Mouse (Mus musculus): ENCODE measurements around the gene Sh2b2. TPM values are rescaled to one million over a fixed set of nuclear protein-coding genes. Genes with fewer than 3 reads are reported as not detected.

Gene Sh2b2
- polyA plus RNA-seq, 1 experiment from 2014 or later: 24.6 TPM

DNA sequence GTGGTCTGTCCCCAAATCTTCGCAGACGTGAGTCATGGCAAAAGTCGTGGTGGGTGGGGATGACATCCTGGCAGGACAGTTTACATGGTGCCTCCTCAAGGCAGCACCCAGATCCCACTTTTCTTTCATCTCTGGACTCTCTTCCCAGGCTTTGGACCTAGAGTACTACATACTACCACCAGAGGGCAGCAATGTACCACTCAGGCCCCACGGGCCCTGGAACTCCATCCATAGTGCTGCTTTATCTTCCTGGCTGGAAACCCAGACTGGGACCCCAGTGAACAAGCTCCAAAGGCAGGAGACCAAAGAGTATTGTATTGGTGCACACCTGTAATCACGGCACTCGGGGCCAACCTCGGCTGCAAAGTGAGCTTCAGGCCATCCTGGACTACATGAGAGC is 44.5 kb downstream of the Sh2b2 start:
- peak; percentile 64 for ATAC-seq (ENCODE audit: low FRiP score)
- DNase-seq (ENCODE audit: low spot score): peak; percentile 90
- H3K9ac ChIP-seq: no peak overlapping the region
- H3K4me1 ChIP-seq (replicated peaks; ENCODE audit: control insufficient read depth, insufficient read depth, low read length): peaks cover 8% of the 10 kb centered on the region
- peaks cover 4% of the 10 kb centered on the region for H3K36me3 ChIP-seq (replicated peaks; ENCODE audit: control insufficient read depth, insufficient read depth)
- H3K4me2 ChIP-seq (replicated peaks): no peak overlapping the region
- H3K9me3 ChIP-seq (ENCODE audit: control insufficient read depth, low read length): no peaks in the 10 kb centered on the region
- H3K4me3 ChIP-seq (replicated peaks; ENCODE audit: low read length): no peak overlapping the region
- WGBS: 22% methylated on average over 7 of the region's 7 CpGs
- no peak overlapping the region for H3K27ac ChIP-seq
- no peaks in the 10 kb centered on the region for H3K27me3 ChIP-seq (ENCODE audit: control insufficient read depth, insufficient read depth, low read length)

- Histone ChIP-seq H3K9me3 (ENCODE audit: control insufficient read depth, low read length) (no peaks in the 10 kb centered on the region), H3K4me2 (replicated peaks) (peak overlapping the region; percentile 54), H3K27me3 (ENCODE audit: control insufficient read depth, insufficient read depth, low read length) (no peaks in the 10 kb centered on the region), H3K36me3 (replicated peaks; ENCODE audit: control insufficient read depth, insufficient read depth) (peaks cover 27% of the 10 kb centered on the region), H3K9ac (peak overlapping the region; percentile 64; the same call in 1 of the 2 replicates), H3K4me1 (replicated peaks; ENCODE audit: control insufficient read depth, insufficient read depth, low read length) (peaks cover 8% of the 10 kb centered on the region), H3K4me3 (replicated peaks; ENCODE audit: low read length) (peak overlapping the region; percentile 74), H3K27ac (no peak overlapping the region)
- ATAC-seq (ENCODE audit: low FRiP score) (no peak), DNase-seq (ENCODE audit: low spot score) (peak; percentile 38)
- 31% methylated on average over 11 of the region's 11 CpGs for WGBS
Observed at GRCm38 (mm10) chr5:136199526-136199925, 46.8 kb downstream of the Sh2b2 start.

GRCm38 (mm10) chr5:136198474-136199391 is 47.6 kb downstream of the Sh2b2 start, which contains the start of gene Prkrip1:
Gene Prkrip1, minus strand, starts transcription at chr5:136198963.
- no peaks in the 10 kb centered on the region for H3K9me3 ChIP-seq (ENCODE audit: control insufficient read depth, low read length)
- peaks cover 35% of the 10 kb centered on the region for H3K36me3 ChIP-seq (replicated peaks; ENCODE audit: control insufficient read depth, insufficient read depth)
- DNase-seq (ENCODE audit: low spot score) (peak; percentile 99), ATAC-seq (ENCODE audit: low FRiP score) (peak; percentile 84)
- under 1% methylated on average over 62 of the region's 62 CpGs for WGBS
- H3K27ac ChIP-seq: peak within 1 kb of the TSS; percentile 80
- peak within 1 kb of the TSS; percentile 88 for H3K4me2 ChIP-seq (replicated peaks)
- no peaks in the 10 kb centered on the region for H3K27me3 ChIP-seq (ENCODE audit: control insufficient read depth, insufficient read depth, low read length)
- H3K4me1 ChIP-seq (replicated peaks; ENCODE audit: control insufficient read depth, insufficient read depth, low read length): peaks cover 8% of the 10 kb centered on the region
- H3K9ac ChIP-seq: peak within 1 kb of the TSS; percentile 83
- peak within 1 kb of the TSS; percentile 74 for H3K4me3 ChIP-seq (replicated peaks; ENCODE audit: low read length)

- 88% methylated on average over 7 of the region's 7 CpGs for WGBS
- H3K4me1 ChIP-seq (replicated peaks; ENCODE audit: control insufficient read depth, insufficient read depth, low read length): no peaks in the 10 kb centered on the region
- H3K36me3 ChIP-seq (replicated peaks; ENCODE audit: control insufficient read depth, insufficient read depth): peaks cover 92% of the 10 kb centered on the region
- H3K9me3 ChIP-seq (ENCODE audit: control insufficient read depth, low read length): no peaks in the 10 kb centered on the region
- H3K4me3 ChIP-seq (replicated peaks; ENCODE audit: low read length): no peak overlapping the region
- no peak for DNase-seq (ENCODE audit: low spot score)
- ATAC-seq (ENCODE audit: low FRiP score): no peak
- no peak overlapping the region for H3K9ac ChIP-seq
- no peak overlapping the region for H3K27ac ChIP-seq
- H3K4me2 ChIP-seq (replicated peaks): no peak overlapping the region
- H3K27me3 ChIP-seq (ENCODE audit: control insufficient read depth, insufficient read depth, low read length): no peaks in the 10 kb centered on the region
Observed at GRCm38 (mm10) chr5:136191870-136192269, 54.5 kb downstream of the Sh2b2 start.

- no peak for ATAC-seq (ENCODE audit: low FRiP score)
- H3K4me2 ChIP-seq (replicated peaks): no peak overlapping the region
- 52% methylated on average over 4 of the region's 4 CpGs for WGBS
Observed at GRCm38 (mm10) chr5:136186723-136187122, 59.6 kb downstream of the Sh2b2 start.

DNA sequence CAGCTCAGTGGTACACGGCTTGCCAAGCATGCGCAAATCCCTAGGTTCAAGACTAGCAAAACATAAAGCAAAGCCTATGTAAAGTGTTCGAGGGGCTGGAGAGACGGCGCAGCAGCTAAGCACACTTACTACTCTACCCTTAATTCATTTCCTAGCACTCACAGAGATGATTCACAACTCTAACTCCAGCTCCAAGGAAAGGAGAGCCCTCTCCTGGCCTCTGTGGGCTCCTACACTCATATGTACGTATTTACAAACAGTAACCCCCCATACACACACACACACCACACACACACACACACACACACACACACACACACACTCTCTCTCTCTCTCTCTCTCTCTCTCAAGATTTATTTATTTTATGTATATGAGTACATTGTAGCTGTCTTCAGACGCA is 62.6 kb downstream of the Sh2b2 start:
- H3K4me3 ChIP-seq (replicated peaks; ENCODE audit: low read length): no peak overlapping the region
- no peaks in the 10 kb centered on the region for H3K27me3 ChIP-seq (ENCODE audit: control insufficient read depth, insufficient read depth, low read length)
- DNase-seq (ENCODE audit: low spot score): no peak
- 91% methylated on average over 7 of the region's 7 CpGs for WGBS
- H3K4me2 ChIP-seq (replicated peaks): no peak overlapping the region
- peaks cover 87% of the 10 kb centered on the region for H3K36me3 ChIP-seq (replicated peaks; ENCODE audit: control insufficient read depth, insufficient read depth)
- no peaks in the 10 kb centered on the region for H3K4me1 ChIP-seq (replicated peaks; ENCODE audit: control insufficient read depth, insufficient read depth, low read length)
- no peak for ATAC-seq (ENCODE audit: low FRiP score)
- H3K9me3 ChIP-seq (ENCODE audit: control insufficient read depth, low read length): no peaks in the 10 kb centered on the region
- H3K27ac ChIP-seq: no peak overlapping the region
- no peak overlapping the region for H3K9ac ChIP-seq

More at GRCm38 (mm10) chr5:136186723-136187122, 59.6 kb downstream of the Sh2b2 start:
- Histone ChIP-seq H3K9me3 (ENCODE audit: control insufficient read depth, low read length) (no peaks in the 10 kb centered on the region), H3K27ac (no peak overlapping the region), H3K36me3 (replicated peaks; ENCODE audit: control insufficient read depth, insufficient read depth) (peaks cover 85% of the 10 kb centered on the region), H3K27me3 (ENCODE audit: control insufficient read depth, insufficient read depth, low read length) (no peaks in the 10 kb centered on the region), H3K9ac (no peak overlapping the region), H3K4me1 (replicated peaks; ENCODE audit: control insufficient read depth, insufficient read depth, low read length) (no peaks in the 10 kb centered on the region), H3K4me3 (replicated peaks; ENCODE audit: low read length) (no peak overlapping the region)
- DNase-seq (ENCODE audit: low spot score): peak; percentile 75

GRCm38 (mm10) chr5:136182830-136183229 is 63.5 kb downstream of the Sh2b2 start:
- Histone ChIP-seq H3K9me3 (ENCODE audit: control insufficient read depth, low read length) (no peaks in the 10 kb centered on the region), H3K36me3 (replicated peaks; ENCODE audit: control insufficient read depth, insufficient read depth) (peaks cover 87% of the 10 kb centered on the region), H3K4me1 (replicated peaks; ENCODE audit: control insufficient read depth, insufficient read depth, low read length) (no peaks in the 10 kb centered on the region), H3K27me3 (ENCODE audit: control insufficient read depth, insufficient read depth, low read length) (no peaks in the 10 kb centered on the region), H3K9ac (no peak overlapping the region), H3K4me3 (replicated peaks; ENCODE audit: low read length) (no peak overlapping the region), H3K27ac (no peak overlapping the region), H3K4me2 (replicated peaks) (no peak overlapping the region)
- WGBS: 94% methylated on average over 4 of the region's 4 CpGs
- ATAC-seq (ENCODE audit: low FRiP score) (no peak), DNase-seq (ENCODE audit: low spot score) (no peak)

- Histone ChIP-seq H3K27ac (no peak overlapping the region), H3K27me3 (ENCODE audit: control insufficient read depth, insufficient read depth, low read length) (no peaks in the 10 kb centered on the region), H3K36me3 (replicated peaks; ENCODE audit: control insufficient read depth, insufficient read depth) (peaks cover 83% of the 10 kb centered on the region), H3K9ac (no peak overlapping the region), H3K4me3 (replicated peaks; ENCODE audit: low read length) (no peak overlapping the region), H3K4me2 (replicated peaks) (no peak overlapping the region), H3K9me3 (ENCODE audit: control insufficient read depth, low read length) (no peaks in the 10 kb centered on the region), H3K4me1 (replicated peaks; ENCODE audit: control insufficient read depth, insufficient read depth, low read length) (no peaks in the 10 kb centered on the region)
- WGBS: 93% methylated on average over 6 of the region's 6 CpGs
- no peak for DNase-seq (ENCODE audit: low spot score)
- no peak for ATAC-seq (ENCODE audit: low FRiP score)
Observed at GRCm38 (mm10) chr5:136182049-136182448, 64.3 kb downstream of the Sh2b2 start.

- Histone ChIP-seq H3K36me3 (replicated peaks; ENCODE audit: control insufficient read depth, insufficient read depth) (peaks cover 80% of the 10 kb centered on the region), H3K27ac (no peak overlapping the region), H3K4me3 (replicated peaks; ENCODE audit: low read length) (no peak overlapping the region), H3K4me2 (replicated peaks) (no peak overlapping the region), H3K9ac (no peak overlapping the region), H3K27me3 (ENCODE audit: control insufficient read depth, insufficient read depth, low read length) (no peaks in the 10 kb centered on the region), H3K4me1 (replicated peaks; ENCODE audit: control insufficient read depth, insufficient read depth, low read length) (no peaks in the 10 kb centered on the region), H3K9me3 (ENCODE audit: control insufficient read depth, low read length) (no peaks in the 10 kb centered on the region)
- 94% methylated on average over 6 of the region's 6 CpGs for WGBS
- no peak for DNase-seq (ENCODE audit: low spot score)
- no peak for ATAC-seq (ENCODE audit: low FRiP score)
Observed at GRCm38 (mm10) chr5:136181197-136181596, 65.2 kb downstream of the Sh2b2 start.

Measured in hindbrain, embryonic 14.5 days (tissue).